Mouse (Mus musculus) T-cell, adult 2 months (primary cell): Measurements from ENCODE around the gene Zfp541.

Experiments
- DNase-seq: peaks from one replicate; pipeline ENCODE4 v3.0.0; 2022; ENCODE audit warnings: low spot score

Zfp541 gene

GRCm38 (mm10) chr7:16128899-16129298 lies 67.3 kb downstream of the Zfp541 start:
- no peak for DNase-seq

- DNase-seq = peak; percentile 47
Measured at GRCm38 (mm10) chr7:16129421-16129845, 67.8 kb downstream of the Zfp541 start, which contains the start of gene Slc8a2. Gene Slc8a2, plus strand, starts transcription at chr7:16129826.

- DNase-seq = no peak
Measured at GRCm38 (mm10) chr7:16129846-16130691, 68.5 kb downstream of the Zfp541 start.

GRCm38 (mm10) chr7:16130956-16131634 lies 69.5 kb downstream of the Zfp541 start:
- DNase-seq = no peak

GRCm38 (mm10) chr7:16132161-16132581 lies 70.6 kb downstream of the Zfp541 start:
- no peak for DNase-seq

GRCm38 (mm10) chr7:16132926-16133325 lies 71.3 kb downstream of the Zfp541 start:
- no peak for DNase-seq

- no peak for DNase-seq
Measured at GRCm38 (mm10) chr7:16133691-16134090, 72.1 kb downstream of the Zfp541 start.

- no peak for DNase-seq
Measured at GRCm38 (mm10) chr7:16134951-16135392, 73.4 kb downstream of the Zfp541 start.
